Mouse (Mus musculus): ENCODE measurements around the gene Ficd.

Gene Ficd

GRCm38 (mm10) chr5:113731174-113731573 is 4.4 kb upstream of the Ficd start:
- DNase-seq = no peak

- peak; percentile 29 to 45 for DNase-seq
These were observed 3.4 kb upstream of the Ficd start for GRCm38 (mm10) chr5:113732182-113732581.

GRCm38 (mm10) chr5:113734376-113734775 is 1.2 kb upstream of the Ficd start:
- DNase-seq = no peak

- DNase-seq = no peak
These were observed 619 bp upstream of the Ficd start for GRCm38 (mm10) chr5:113735023-113735344.

- no peak for DNase-seq
These were observed 505 bp downstream of the Ficd start for GRCm38 (mm10) chr5:113736113-113736502.

- peak in 1 of 2 experiments; percentile 32 for DNase-seq
These were observed 1.0 kb downstream of the Ficd start for GRCm38 (mm10) chr5:113736522-113737164.

GRCm38 (mm10) chr5:113737607-113738237 is 2.1 kb downstream of the Ficd start:
- no peak for DNase-seq

GRCm38 (mm10) chr5:113747629-113748028 is 12.0 kb downstream of the Ficd start:
- DNase-seq = no peak

- DNase-seq = no peak
These were observed 13.1 kb downstream of the Ficd start for GRCm38 (mm10) chr5:113748556-113749331.

- no peak for DNase-seq
These were observed 16.0 kb downstream of the Ficd start for GRCm38 (mm10) chr5:113751521-113752157.

- no peak for DNase-seq
These were observed 19.9 kb downstream of the Ficd start for GRCm38 (mm10) chr5:113755347-113756030.

- DNase-seq = no peak
These were observed 26.0 kb downstream of the Ficd start for GRCm38 (mm10) chr5:113761585-113761984.

- no peak for DNase-seq
These were observed 28.8 kb downstream of the Ficd start for GRCm38 (mm10) chr5:113764426-113764825.

GRCm38 (mm10) chr5:113765641-113766526 is 30.3 kb downstream of the Ficd start:
- DNase-seq = no peak

- no peak for DNase-seq
These were observed 33.2 kb downstream of the Ficd start for GRCm38 (mm10) chr5:113768806-113769205.

- DNase-seq = peak; percentile 83 to 84
These were observed 35.9 kb downstream of the Ficd start for GRCm38 (mm10) chr5:113771213-113772162.

GRCm38 (mm10) chr5:113772450-113772895 is 36.9 kb downstream of the Ficd start, which contains the start of the genes Sart3 and Iscu:
Gene Sart3, minus strand, starts transcription at chr5:113772510.
Gene Iscu, plus strand, starts transcription at chr5:113772748.
- peak; percentile 95 to 96 for DNase-seq

- no peak for DNase-seq
These were observed 37.4 kb downstream of the Ficd start for GRCm38 (mm10) chr5:113772905-113773519.

GRCm38 (mm10) chr5:113773664-113774063 is 38.1 kb downstream of the Ficd start:
- peak; percentile 88 to 91 for DNase-seq

- no peak for DNase-seq
These were observed 40.0 kb downstream of the Ficd start for GRCm38 (mm10) chr5:113775585-113775984.
